Mouse (Mus musculus) c-Kit-positive CD71-positive TER-119-negative erythroid progenitor cells, embryonic 14.5 days (primary cell): ENCODE measurements around the gene Dnajc25.

Experiments used
- DNase-seq: peaks from one replicate; pipeline ENCODE4 v3.0.0-alpha.2; 2013; ENCODE audit warnings: low read depth

Dnajc25 gene

DNA sequence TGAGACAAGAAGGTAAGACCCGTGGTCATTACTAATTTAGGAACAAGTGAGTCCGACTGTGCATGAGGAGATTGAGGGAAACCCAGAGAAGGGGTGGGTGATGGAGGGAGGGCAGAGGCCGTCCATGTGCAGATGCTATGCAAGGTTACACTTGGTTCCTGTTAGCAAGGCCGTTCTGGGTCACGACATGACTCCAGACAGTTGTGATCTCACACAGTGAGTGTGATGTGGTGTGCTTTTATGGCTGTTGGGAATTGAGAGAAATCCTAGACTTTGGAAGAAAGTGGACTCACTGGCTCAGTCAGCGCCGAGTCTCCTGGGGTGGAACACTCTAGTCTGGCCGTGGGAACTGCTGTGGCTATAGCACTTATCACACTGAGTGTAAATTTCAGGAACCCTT lies 11.3 kb downstream of the Dnajc25 start:
- DNase-seq, result no peak

- no peak for DNase-seq
Measured at GRCm38 (mm10) chr4:59007016-59007415, 12.2 kb downstream of the Dnajc25 start.

GRCm38 (mm10) chr4:59007974-59008373 lies 13.1 kb downstream of the Dnajc25 start:
- no peak for DNase-seq

DNA sequence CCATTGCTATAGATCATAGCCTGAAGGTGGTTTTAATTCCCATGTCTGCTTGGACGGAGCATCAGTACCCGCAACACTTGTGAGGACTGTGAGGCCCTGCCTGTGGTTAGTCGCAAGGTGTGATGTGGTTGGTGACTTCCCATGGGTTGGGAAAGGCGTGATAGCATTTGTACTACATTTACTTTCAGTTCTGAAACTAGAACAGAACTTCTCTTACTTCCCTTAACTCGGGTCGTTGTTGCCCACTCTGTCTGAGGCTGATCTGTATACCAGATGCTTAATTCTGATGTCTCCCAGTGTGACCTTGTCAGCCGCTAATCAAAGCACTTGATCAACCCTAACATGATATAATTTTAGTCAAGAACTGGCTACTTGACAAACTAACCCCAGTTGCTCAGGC lies 14.3 kb downstream of the Dnajc25 start:
- no peak for DNase-seq

DNA sequence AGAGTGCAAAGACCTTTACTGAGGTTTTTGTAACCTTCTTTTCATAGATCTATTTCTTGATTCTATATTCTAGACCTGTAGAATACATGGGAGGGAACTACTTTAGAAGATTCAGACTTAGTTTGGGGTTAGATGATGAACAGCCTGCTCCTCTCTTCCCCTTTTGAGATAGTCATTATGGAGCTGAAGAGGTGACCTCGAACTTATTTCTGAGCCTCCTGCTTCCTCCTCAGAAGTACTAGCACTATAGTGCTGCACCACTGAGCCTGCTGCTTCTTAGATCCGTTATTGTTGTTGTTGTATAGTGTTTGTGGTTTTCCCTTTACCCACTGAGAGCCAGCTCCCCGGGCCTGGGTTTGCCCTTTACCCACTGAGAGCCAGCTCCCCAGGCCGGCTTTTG lies 14.8 kb downstream of the Dnajc25 start:
- no peak for DNase-seq

- DNase-seq, result no peak
Measured at GRCm38 (mm10) chr4:59011446-59011845, 16.6 kb downstream of the Dnajc25 start.

- no peak for DNase-seq
Measured at GRCm38 (mm10) chr4:59015181-59015580, 20.3 kb downstream of the Dnajc25 start.

- no peak for DNase-seq
Measured at GRCm38 (mm10) chr4:59016922-59017321, 22.1 kb downstream of the Dnajc25 start.

DNA sequence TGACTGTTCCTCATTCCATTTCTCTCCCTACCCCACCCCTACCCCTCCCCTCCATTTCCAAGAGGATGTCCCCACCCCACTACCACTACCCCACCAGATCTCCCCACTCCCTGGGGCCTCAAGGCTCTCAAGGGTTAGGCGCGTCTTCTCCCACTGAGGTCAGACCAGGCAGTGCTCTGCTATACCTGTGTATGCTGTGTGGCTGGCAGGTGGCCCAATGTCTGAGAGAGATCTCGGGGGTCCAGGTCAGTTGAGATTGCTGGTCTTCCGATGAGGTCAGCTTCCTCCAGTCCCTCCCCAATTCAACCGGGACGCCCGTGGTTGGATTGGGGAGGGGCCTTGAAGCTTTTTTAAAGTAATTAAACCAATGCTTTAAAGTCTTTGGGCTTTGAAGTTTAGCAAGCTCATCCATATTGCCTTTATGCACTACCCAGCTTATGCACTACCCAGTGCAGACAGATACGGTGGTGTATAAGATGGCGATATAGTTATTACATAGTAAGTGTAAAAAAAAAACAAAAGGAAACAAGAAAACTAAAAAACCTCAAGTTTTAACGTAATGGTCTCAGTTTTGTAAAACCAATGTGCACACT lies 39.6 kb downstream of the Dnajc25 start:
- DNase-seq, result no peak

DNA sequence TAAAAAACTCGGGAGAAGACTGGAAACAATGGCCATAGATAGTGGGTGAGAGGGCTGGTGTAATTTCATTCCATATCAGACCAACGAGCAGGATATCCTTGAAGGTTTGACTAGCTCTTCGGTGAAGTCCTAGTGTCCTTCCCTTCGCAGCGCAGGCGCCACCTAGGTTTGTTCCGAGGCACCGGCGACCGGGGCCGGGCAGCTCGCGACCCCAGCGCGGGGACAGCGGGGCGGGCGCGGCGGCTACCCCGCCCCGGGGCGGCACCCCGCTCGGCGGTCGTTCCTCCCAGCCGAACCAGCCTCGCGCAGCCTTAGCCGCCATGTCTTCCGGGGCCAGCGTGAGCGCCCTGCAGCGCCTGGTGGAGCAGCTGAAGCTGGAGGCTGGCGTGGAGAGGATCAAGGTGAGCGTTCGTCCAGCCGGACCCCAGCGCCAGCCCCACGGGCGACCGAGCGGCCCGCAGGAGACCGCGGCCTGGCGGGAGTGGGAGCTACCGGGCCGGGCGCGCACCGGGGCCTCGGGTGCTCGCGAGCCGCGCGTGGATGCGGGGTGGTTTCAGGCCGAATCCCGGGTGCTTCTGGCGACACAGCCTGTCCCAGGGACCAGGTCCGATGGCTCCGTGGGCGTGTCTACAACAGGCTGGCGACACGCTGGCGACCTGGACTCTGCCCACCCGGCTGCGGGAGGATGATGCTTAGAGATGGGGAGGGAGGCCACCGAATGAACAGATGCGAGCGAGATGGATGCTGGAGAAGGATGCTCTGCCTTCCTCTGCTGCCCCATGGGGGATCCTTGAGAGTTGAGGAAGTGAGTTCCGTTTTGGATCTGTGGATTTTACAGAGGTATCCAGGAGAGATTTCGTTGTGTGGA lies 40.3 kb downstream of the Dnajc25 start, which contains the start of gene Gng10:
Gng10 (plus strand) TSS at position 171 of the 868 bp plus-strand sequence.
- DNase-seq, result peak; percentile 40

- DNase-seq, result no peak
Measured at GRCm38 (mm10) chr4:59035786-59036350, 41.0 kb downstream of the Dnajc25 start.

GRCm38 (mm10) chr4:59036490-59037127 lies 41.7 kb downstream of the Dnajc25 start:
- DNase-seq, result peak; percentile 89

- no peak for DNase-seq
Measured at GRCm38 (mm10) chr4:59037525-59037924, 42.7 kb downstream of the Dnajc25 start.

DNA sequence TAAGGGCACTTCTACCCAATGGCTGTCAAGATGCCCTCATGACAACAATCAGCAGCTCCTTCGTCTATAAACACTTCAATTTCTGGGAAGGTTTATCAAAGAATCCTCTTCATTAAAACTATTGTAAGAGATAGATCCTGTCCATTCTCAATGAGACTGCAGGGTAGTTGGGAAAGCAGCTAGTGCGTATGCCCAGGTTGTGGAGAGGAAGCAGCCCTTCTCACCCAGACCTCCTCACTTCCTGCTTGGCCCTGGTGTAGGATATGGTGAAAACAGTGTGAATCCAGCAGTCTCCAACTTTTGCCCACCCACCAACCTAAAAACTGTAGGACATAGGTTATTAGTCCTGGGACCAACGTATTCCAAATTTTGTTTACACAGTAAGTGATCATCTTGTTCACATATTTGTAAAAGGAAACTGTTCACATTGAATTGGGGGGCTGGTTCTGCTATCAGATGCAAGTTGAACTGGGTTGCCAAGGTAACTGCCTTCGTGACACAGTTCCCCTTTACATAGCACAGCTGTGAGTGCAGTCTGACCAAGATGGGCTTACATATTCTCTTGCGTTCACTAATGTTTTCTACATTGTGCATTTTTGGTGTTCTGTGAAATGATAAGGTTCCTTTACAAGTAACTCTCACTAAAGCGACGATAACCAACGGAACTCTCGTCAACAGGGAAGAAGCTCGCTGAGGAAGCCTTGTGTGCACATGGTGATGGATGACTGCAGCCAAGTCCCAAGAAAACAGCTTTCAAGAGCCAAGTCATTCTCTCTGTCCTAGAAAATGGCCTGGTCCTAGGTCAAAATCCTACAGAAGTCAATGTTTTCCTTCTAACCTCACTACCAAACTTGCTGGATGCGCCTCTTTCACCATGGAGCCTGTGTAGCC lies 45.8 kb downstream of the Dnajc25 start:
- no peak for DNase-seq

DNA sequence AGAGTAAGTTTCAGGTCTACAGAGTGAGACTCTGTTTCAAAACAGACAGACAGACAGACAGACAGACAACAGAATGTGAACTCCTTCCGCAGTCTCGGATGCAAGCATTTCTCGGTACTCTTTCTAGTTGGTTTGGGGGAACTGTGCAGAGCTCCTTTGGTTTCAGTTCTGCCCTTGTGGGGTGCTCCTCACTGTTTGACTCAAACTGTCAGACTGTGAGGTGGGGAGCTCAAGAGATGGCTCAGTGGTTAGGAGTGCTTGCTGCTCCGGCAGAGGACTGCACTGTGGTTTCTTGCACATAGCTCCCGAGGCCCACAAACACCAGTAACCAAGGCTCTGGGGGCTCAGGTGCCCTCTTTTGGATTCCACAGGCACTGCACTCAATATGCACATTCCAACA lies 48.2 kb downstream of the Dnajc25 start:
- DNase-seq, result no peak

GRCm38 (mm10) chr4:59043891-59044290 lies 49.0 kb downstream of the Dnajc25 start:
- no peak for DNase-seq

- no peak for DNase-seq
Measured at GRCm38 (mm10) chr4:59047222-59047621, 52.4 kb downstream of the Dnajc25 start.

- DNase-seq, result no peak
Measured at GRCm38 (mm10) chr4:59051081-59051480, 56.2 kb downstream of the Dnajc25 start.

- no peak for DNase-seq
Measured at GRCm38 (mm10) chr4:59057929-59058328, 63.1 kb downstream of the Dnajc25 start.

- no peak for DNase-seq
Measured at GRCm38 (mm10) chr4:59062526-59062925, 67.7 kb downstream of the Dnajc25 start.

DNA sequence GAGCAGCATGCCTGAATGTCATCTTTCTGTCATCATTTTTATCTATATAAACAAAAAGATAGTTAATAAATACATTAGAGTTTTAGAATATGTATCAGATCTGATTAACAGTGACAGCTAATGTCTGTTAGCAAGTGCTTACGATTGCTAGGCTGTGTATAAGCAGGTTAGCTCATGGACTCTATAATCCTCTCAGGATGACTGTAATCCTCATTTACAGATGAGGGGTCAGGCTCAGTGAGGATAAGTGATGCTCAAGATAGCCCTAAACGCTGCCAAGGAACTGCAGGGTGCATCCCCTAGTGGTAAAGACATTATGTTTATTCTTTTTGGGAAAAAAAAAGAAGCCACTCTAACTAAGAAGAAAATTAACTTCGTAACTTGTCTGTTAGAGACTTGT lies 74.4 kb downstream of the Dnajc25 start:
- DNase-seq, result no peak
